Mouse (Mus musculus): ENCODE measurements around the gene Pm20d1. TPM values are rescaled to one million over a fixed set of nuclear protein-coding genes. Genes with fewer than 3 reads are reported as not detected.
"Not testable (repeated sequence)": the region's sequence is repeated elsewhere in the genome, so short reads cannot be mapped to it uniquely, and the experiment has no call there.

The Pm20d1 gene
- polyA plus RNA-seq, 1 experiment = 1.3 TPM

DNA sequence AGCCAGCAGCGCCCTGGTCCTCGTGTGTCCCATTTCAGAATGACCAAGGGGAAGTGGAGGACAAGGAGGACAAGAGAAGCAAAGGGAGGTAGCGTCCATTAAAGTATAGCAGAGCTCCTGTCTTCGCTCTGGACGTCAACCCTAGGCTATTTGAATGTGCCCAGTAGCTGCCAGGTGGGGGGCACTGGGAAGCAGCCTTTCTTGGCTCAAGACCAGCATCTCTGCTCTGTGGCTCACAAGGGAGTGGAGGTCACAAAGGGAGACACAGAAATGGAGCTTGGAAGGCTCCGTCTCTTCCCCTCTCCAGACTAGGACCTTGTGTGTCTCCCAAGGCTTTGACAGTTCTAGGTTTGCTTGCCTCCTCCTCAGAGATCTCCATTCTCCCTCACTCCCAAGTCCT lies 19.7 kb downstream of the Pm20d1 start:
- H3K27me3 ChIP-seq (ENCODE audit: control insufficient read depth, insufficient read depth, low read length) = no peaks in the 10 kb centered on the region
- no peaks in the 10 kb centered on the region for H3K36me3 ChIP-seq (ENCODE audit: control insufficient read depth, insufficient read depth, low read length)
- no peak for DNase-seq
- no peak overlapping the region for H3K27ac ChIP-seq (ENCODE audit: control insufficient read depth, insufficient read depth, low read length)
- 89% methylated on average over 6 of the region's 6 CpGs for WGBS
- no peaks in the 10 kb centered on the region for H3K4me1 ChIP-seq (replicated peaks; ENCODE audit: control insufficient read depth, insufficient read depth, low read length)
- no peak overlapping the region for H3K4me3 ChIP-seq (ENCODE audit: control insufficient read depth, insufficient read depth, low read length)
- TF ChIP-seq CTCF (IDR thresholded peaks at IDR 0.05; ENCODE audit: borderline replicate concordance, control insufficient read depth, extremely low read depth, insufficient read depth, low read length, poor library complexity) = no peak
- TF ChIP-seq POLR2A (IDR thresholded peaks at IDR 0.05; ENCODE audit: control insufficient read depth, extremely low read depth, insufficient read depth, low read length, poor library complexity) = no peak

DNA sequence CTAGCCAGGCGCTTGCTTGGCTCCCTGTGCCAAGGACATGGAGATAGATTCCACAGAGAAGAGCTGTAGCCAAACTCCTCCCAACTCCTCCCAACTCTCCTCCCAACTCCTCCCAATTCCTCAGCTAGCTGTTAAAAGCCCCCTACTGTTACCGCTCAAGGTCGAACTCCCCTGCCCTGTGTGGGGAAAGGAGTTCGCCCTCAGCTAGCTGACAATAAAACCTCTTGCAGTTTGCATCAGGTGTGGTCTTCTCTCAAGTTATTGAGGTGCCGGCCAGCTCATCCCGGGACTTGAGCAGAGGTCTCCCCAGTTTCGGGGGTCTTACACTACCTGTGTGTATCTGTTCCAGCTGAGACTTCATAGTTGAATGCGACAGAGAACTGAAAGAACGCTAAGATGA lies 23.2 kb downstream of the Pm20d1 start:
- not testable (repeated sequence) for DNase-seq; H3K27ac ChIP-seq (ENCODE audit: control insufficient read depth, insufficient read depth, low read length); H3K4me1 ChIP-seq (replicated peaks; ENCODE audit: control insufficient read depth, insufficient read depth, low read length); H3K4me3 ChIP-seq (ENCODE audit: control insufficient read depth, insufficient read depth, low read length); H3K27me3 ChIP-seq (ENCODE audit: control insufficient read depth, insufficient read depth, low read length); H3K36me3 ChIP-seq (ENCODE audit: control insufficient read depth, insufficient read depth, low read length)
- 92% methylated on average over 9 of the region's 9 CpGs for WGBS

DNA sequence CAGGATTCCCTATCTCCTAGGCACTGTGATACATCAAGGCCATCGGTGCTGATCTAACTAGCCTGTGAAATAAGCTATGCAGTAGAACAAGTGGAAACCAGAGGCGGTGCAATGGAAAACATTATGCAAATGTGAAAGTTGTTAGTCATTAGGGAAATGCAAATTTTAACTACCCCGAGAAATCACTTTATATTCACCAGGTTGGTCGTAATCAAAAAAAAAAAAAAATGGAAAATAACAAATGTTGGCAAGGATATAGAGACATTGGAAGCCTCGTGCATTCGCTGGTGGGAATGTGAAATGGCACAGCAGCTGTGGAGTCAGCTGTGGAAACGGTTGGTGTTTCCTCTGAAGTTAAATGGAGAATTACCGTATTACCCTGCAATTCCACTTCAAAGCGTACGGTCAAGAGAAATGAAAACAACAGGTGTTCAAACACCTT lies 23.7 kb downstream of the Pm20d1 start:
- Histone ChIP-seq H3K27me3 (ENCODE audit: control insufficient read depth, insufficient read depth, low read length) (no peaks in the 10 kb centered on the region), H3K36me3 (ENCODE audit: control insufficient read depth, insufficient read depth, low read length) (no peaks in the 10 kb centered on the region), H3K4me3 (ENCODE audit: control insufficient read depth, insufficient read depth, low read length) (no peak overlapping the region), H3K27ac (ENCODE audit: control insufficient read depth, insufficient read depth, low read length) (no peak overlapping the region), H3K4me1 (replicated peaks; ENCODE audit: control insufficient read depth, insufficient read depth, low read length) (0 out of 2 replicates have a peak, but pooled peaks cover 2% of the 10 kb centered on the region)
- TF ChIP-seq POLR2A (IDR thresholded peaks at IDR 0.05; ENCODE audit: control insufficient read depth, extremely low read depth, insufficient read depth, low read length, poor library complexity) (no peak), CTCF (IDR thresholded peaks at IDR 0.05; ENCODE audit: borderline replicate concordance, control insufficient read depth, extremely low read depth, insufficient read depth, low read length, poor library complexity) (no peak)
- no peak for DNase-seq
- 70% methylated on average over 10 of the region's 10 CpGs for WGBS

DNA sequence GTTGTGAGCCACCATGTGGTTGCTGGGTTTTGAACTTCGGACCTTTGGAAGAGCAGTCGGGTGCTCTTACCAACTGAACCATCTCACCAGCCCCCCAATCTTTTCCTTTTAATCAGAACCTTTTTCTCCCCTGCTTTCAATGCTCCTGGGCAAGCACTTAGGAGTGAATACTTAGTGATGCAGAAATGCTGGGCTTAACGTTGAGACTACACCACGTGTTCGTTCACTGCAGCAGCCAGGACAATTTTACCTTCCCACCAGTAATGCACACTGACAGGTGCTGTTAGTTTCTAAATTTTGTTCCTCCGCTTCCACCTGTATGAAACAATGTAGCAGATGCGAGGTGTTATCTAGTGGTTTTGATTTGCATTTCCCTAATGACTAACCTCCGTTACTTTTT lies 25.1 kb downstream of the Pm20d1 start:
- H3K4me3 ChIP-seq (ENCODE audit: control insufficient read depth, insufficient read depth, low read length) = no peak overlapping the region
- DNase-seq = no peak
- H3K27me3 ChIP-seq (ENCODE audit: control insufficient read depth, insufficient read depth, low read length) = no peaks in the 10 kb centered on the region
- TF ChIP-seq CTCF (IDR thresholded peaks at IDR 0.05; ENCODE audit: borderline replicate concordance, control insufficient read depth, extremely low read depth, insufficient read depth, low read length, poor library complexity) (no peak), POLR2A (IDR thresholded peaks at IDR 0.05; ENCODE audit: control insufficient read depth, extremely low read depth, insufficient read depth, low read length, poor library complexity) (no peak)
- H3K27ac ChIP-seq (ENCODE audit: control insufficient read depth, insufficient read depth, low read length) = no peak overlapping the region
- peaks cover 5% of the 10 kb centered on the region for H3K4me1 ChIP-seq (replicated peaks; ENCODE audit: control insufficient read depth, insufficient read depth, low read length)
- WGBS = 88% methylated on average over 8 of the region's 8 CpGs
- H3K36me3 ChIP-seq (ENCODE audit: control insufficient read depth, insufficient read depth, low read length) = no peaks in the 10 kb centered on the region

DNA sequence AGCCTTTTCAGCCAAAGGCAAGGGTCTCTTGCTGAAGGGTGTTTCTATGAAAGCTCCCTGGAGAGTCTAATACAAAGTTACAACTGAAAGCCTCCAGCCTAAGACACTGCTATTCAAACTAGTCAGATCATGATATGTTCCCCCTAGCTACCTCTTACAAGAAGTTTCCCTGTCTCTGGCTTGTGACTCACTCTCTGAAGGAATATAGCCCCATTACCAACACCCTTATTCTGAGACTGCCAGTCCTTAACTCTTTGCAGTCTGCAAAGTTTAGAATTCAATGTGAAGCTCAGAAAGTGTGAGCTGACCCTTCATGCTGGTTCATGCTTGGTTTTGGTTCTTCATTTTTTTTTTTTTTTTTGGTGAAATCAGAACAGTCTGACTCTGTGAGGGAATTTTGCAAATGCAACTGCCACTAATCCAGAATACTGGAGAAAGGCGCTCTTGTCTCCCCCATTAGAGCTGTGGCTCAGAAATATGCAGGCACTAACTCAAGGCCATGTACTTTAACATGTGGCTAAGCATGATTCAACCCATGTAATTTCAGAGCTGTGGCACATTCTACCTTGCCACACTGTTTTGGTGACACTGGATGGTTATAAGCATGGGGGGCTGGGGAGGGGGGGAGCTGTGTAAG lies 25.8 kb downstream of the Pm20d1 start:
- no peaks in the 10 kb centered on the region for H3K27me3 ChIP-seq (ENCODE audit: control insufficient read depth, insufficient read depth, low read length)
- TF ChIP-seq CTCF (IDR thresholded peaks at IDR 0.05; ENCODE audit: borderline replicate concordance, control insufficient read depth, extremely low read depth, insufficient read depth, low read length, poor library complexity) (no peak), POLR2A (IDR thresholded peaks at IDR 0.05; ENCODE audit: control insufficient read depth, extremely low read depth, insufficient read depth, low read length, poor library complexity) (no peak)
- no peak overlapping the region for H3K27ac ChIP-seq (ENCODE audit: control insufficient read depth, insufficient read depth, low read length)
- no peak overlapping the region for H3K4me3 ChIP-seq (ENCODE audit: control insufficient read depth, insufficient read depth, low read length)
- WGBS = 100% methylated on average over 1 of the region's 1 CpGs
- H3K4me1 ChIP-seq (replicated peaks; ENCODE audit: control insufficient read depth, insufficient read depth, low read length) = peaks cover 6% of the 10 kb centered on the region
- DNase-seq = no peak
- H3K36me3 ChIP-seq (ENCODE audit: control insufficient read depth, insufficient read depth, low read length) = no peaks in the 10 kb centered on the region

DNA sequence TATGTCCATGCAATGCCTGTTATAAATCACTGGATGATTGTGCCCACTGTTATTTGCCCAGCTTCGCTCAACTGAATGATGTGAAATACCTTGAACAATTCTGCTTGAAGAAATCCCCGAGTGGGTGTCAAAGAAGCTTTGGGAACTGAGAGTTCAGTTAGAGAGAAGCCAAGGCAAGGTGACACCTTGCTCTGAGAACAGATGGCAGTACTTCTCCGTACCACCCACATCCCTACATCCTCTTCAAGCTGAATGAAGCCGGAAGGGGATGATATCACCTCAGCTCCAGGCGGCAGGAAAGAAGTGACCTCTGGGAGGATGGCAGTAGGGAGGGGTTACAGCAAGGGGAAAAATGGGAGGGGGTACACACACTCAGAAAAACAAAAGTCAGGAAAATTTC lies 26.4 kb downstream of the Pm20d1 start:
- no peak for DNase-seq
- H3K27me3 ChIP-seq (ENCODE audit: control insufficient read depth, insufficient read depth, low read length) = no peaks in the 10 kb centered on the region
- H3K4me1 ChIP-seq (replicated peaks; ENCODE audit: control insufficient read depth, insufficient read depth, low read length) = peaks cover 6% of the 10 kb centered on the region
- TF ChIP-seq CTCF (IDR thresholded peaks at IDR 0.05; ENCODE audit: borderline replicate concordance, control insufficient read depth, extremely low read depth, insufficient read depth, low read length, poor library complexity) (no peak), POLR2A (IDR thresholded peaks at IDR 0.05; ENCODE audit: control insufficient read depth, extremely low read depth, insufficient read depth, low read length, poor library complexity) (no peak)
- H3K36me3 ChIP-seq (ENCODE audit: control insufficient read depth, insufficient read depth, low read length) = no peaks in the 10 kb centered on the region
- no peak overlapping the region for H3K27ac ChIP-seq (ENCODE audit: control insufficient read depth, insufficient read depth, low read length)
- no peak overlapping the region for H3K4me3 ChIP-seq (ENCODE audit: control insufficient read depth, insufficient read depth, low read length)
- WGBS = 70% methylated on average over 5 of the region's 5 CpGs

DNA sequence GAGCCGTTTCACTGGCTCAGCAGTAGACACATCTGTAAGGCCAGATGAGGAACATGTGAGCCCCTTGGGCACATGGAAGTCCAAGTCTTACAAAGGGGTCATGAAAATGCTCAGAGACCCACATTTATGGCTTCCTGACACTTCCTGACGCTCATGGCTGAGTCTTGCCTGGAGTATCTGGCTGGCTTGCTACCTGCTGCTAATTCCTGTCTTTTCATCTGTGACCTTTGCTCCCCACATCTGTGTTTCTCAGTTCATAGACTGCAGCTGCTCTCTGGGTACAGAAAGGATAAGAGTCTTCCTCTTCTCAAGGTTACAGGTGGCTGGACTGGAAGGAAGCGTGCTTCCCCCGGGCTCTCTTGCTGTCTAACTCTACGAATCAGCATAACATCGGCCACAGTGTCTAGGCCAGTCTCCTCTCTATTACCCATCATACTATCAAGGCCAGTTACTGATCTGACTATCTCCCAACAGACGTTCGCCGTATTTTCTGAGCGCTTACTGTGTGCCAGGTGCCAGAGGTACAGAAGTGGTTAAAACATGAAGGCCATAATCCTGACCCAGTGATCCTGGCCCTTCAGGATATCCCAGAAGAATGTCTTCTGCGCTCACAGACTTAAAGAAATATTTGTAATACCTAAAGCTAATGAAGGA lies 27.5 kb downstream of the Pm20d1 start:
- 83% methylated on average over 11 of the region's 11 CpGs for WGBS
- TF ChIP-seq POLR2A (IDR thresholded peaks at IDR 0.05; ENCODE audit: control insufficient read depth, extremely low read depth, insufficient read depth, low read length, poor library complexity) (no peak), CTCF (IDR thresholded peaks at IDR 0.05; ENCODE audit: borderline replicate concordance, control insufficient read depth, extremely low read depth, insufficient read depth, low read length, poor library complexity) (no peak)
- no peak overlapping the region for H3K4me3 ChIP-seq (ENCODE audit: control insufficient read depth, insufficient read depth, low read length)
- DNase-seq = peak; percentile 9
- no peaks in the 10 kb centered on the region for H3K27me3 ChIP-seq (ENCODE audit: control insufficient read depth, insufficient read depth, low read length)
- no peak overlapping the region for H3K27ac ChIP-seq (ENCODE audit: control insufficient read depth, insufficient read depth, low read length)
- no peaks in the 10 kb centered on the region for H3K36me3 ChIP-seq (ENCODE audit: control insufficient read depth, insufficient read depth, low read length)
- H3K4me1 ChIP-seq (replicated peaks; ENCODE audit: control insufficient read depth, insufficient read depth, low read length) = peaks cover 10% of the 10 kb centered on the region

Measured in thymus, adult 2 months (tissue).